7 mouse cellular contexts compared by ENCODE assay signal in the genomic region with DNA sequence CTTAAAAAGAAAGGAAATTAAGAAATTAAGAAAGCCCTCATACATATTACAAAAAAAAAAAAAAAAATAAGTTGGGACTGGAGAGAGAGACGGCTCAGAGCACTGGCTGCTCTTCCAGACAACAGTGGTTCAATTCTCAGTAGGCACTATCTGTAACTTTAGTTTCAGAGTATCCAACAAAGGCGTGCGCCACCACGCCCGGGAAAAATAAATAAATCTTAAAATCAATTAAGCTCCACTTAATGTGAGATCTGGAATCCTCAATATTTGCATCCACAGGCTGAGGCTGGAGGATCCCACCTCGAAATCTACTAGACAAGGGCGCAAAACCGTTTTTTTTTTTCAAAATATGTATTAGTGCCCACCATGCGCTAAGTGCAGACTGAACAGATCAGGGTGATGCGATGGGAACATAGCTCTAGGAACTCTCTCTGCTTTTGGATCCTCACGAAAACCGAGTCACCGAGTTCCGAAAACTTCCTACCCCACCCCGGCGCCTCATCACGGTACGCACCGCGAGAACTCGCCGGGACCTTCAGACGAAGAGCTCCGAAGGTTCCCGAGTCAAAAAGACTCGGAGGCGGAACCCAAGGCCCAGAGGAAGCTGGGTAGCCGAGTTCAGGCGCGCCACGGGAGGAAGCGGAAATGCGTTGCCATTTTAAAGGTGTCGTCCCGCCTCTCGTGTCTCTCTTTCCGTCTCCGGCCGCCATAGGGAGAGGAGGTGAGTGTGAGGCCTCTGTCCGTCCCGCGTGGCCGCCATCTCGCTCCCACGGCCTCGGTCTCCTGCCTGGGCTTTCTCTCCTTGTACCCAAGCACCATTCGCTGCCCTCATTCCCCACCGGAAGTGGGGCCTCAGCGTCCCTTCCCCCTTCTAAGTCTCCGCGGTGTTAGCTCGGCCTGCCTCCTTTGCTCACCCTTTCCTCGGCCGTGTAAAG. TPM values are rescaled to one million over a fixed set of nuclear protein-coding genes. Genes with fewer than 3 reads are reported as not detected.
DNase-seq lines count a peak whose midpoint lies in the region; ATAC-seq lines count a peak whose summit lies in the region.

Gene Rpl28 (plus strand): TSS at position 597 of the 935 bp plus-strand sequence.

- ATAC-seq in intestine, embryonic 16.5 days = peak; percentile 81
- peak; percentile 92 for ATAC-seq in midbrain, embryonic 11.5 days (ENCODE audit: low FRiP score)

- DNase-seq in adrenal gland, adult 2 months = peak; percentile 96
- DNase-seq in embryo, embryonic 11.5 days (ENCODE audit: low read depth, low spot score) = peak; percentile 96
- peak; percentile 88 to 94 for DNase-seq in gastrocnemius, postnatal 4 days (ENCODE audit: low spot score in 2 of 2)
- DNase-seq in left cerebral cortex, postnatal 36 days (ENCODE audit: low spot score in 2 of 2) = peak; percentile 95 to 96
- peak; percentile 99 for DNase-seq in midbrain, embryonic 11.5 days (ENCODE audit: low spot score, missing footprints)
- peak; percentile 98 for DNase-seq in skeletal muscle tissue, adult 2 months (ENCODE audit: low read depth, low spot score)

- H3K4me2 ChIP-seq in intestine, embryonic 16.5 days (ENCODE audit: low read depth, low read length) = peak within 1 kb of the TSS; percentile 92
- peak within 1 kb of the TSS; percentile 76 for H3K4me2 ChIP-seq in midbrain, embryonic 11.5 days

- WGBS in intestine, embryonic 16.5 days = under 1% methylated on average over 53 of the region's 54 CpGs
- 2% methylated on average over 54 of the region's 54 CpGs for WGBS in midbrain, embryonic 11.5 days

- peaks cover 28% of the 10 kb centered on the region for H3K4me1 ChIP-seq in intestine, embryonic 16.5 days (ENCODE audit: control insufficient read depth, insufficient read depth, low read length)
- peaks cover 13% of the 10 kb centered on the region for H3K4me1 ChIP-seq in midbrain, embryonic 11.5 days (ENCODE audit: control insufficient read depth, insufficient read depth, low read length)

- intact Hi-C loops in left cerebral cortex, postnatal 36 days (cut with DNase I) = loop anchor here (5.0 kb wide), 2 partner anchors 100 to 235 kb away; partner anchors contain the start of gene Brsk1

- H3K27me3 ChIP-seq in intestine, embryonic 16.5 days (replicated peaks; ENCODE audit: control insufficient read depth, insufficient read depth, low read length) = no peaks in the 10 kb centered on the region
- peaks cover 11% of the 10 kb centered on the region; the same call in 1 of the 2 replicates for H3K27me3 ChIP-seq in midbrain, embryonic 11.5 days (ENCODE audit: control insufficient read depth, insufficient read depth, low read length)

- no peaks in the 10 kb centered on the region for H3K9me3 ChIP-seq in intestine, embryonic 16.5 days (ENCODE audit: control insufficient read depth, low read length)
- no peaks in the 10 kb centered on the region for H3K9me3 ChIP-seq in midbrain, embryonic 11.5 days (ENCODE audit: control insufficient read depth, low read length)

- H3K36me3 ChIP-seq in intestine, embryonic 16.5 days (ENCODE audit: control insufficient read depth, insufficient read depth, low read length) = peaks cover 19% of the 10 kb centered on the region
- H3K36me3 ChIP-seq in midbrain, embryonic 11.5 days (ENCODE audit: control insufficient read depth, insufficient read depth, low read length) = peaks cover 13% of the 10 kb centered on the region

- H3K4me3 ChIP-seq in intestine, embryonic 16.5 days (ENCODE audit: low read length) = peak within 1 kb of the TSS; percentile 87
- peak within 1 kb of the TSS; percentile 70 for H3K4me3 ChIP-seq in midbrain, embryonic 11.5 days (ENCODE audit: low read depth, low read length)

- peak within 1 kb of the TSS; percentile 97 for H3K27ac ChIP-seq in intestine, embryonic 16.5 days (ENCODE audit: low read length)
- H3K27ac ChIP-seq in midbrain, embryonic 11.5 days (ENCODE audit: low read depth, low read length) = peak within 1 kb of the TSS; percentile 78

- H3K9ac ChIP-seq in intestine, embryonic 16.5 days (ENCODE audit: low read depth, low read length) = peak within 1 kb of the TSS; percentile 97
- H3K9ac ChIP-seq in midbrain, embryonic 11.5 days (ENCODE audit: low read length) = peak within 1 kb of the TSS; percentile 92

RNA-seq across cellular contexts. Expression of gene Rpl28, which starts in this region (rescaled TPM):
- total RNA-seq in adrenal gland, adult 2 months (2021) = 1,000 to 10,000 TPM in 1 of 2 experiments, 100 to 1,000 TPM in 1; 958 to 1,234 TPM
- 237 and 255 TPM in 2 replicates for polyA plus RNA-seq in adrenal gland, adult 2 months (2012; rRNA removed)
- total RNA-seq in gastrocnemius, postnatal 4 days (2021) = 1,000 to 10,000 TPM; 1,080 to 1,143 TPM
- polyA plus RNA-seq in intestine, embryonic 16.5 days (2015; fragmentation: Nextera tagmentation; extraction: Ambion mirVana) = 320 and 345 TPM in 2 replicates
- 100 to 1,000 TPM; 416 to 455 TPM for total RNA-seq in left cerebral cortex, postnatal 36 days (2021)
- 203 and 211 TPM in 2 replicates for polyA plus RNA-seq in midbrain, embryonic 11.5 days (2014; fragmentation: Nextera tagmentation; extraction: Ambion mirVana)

Comparison
In these comparisons a context has a peak if more than half of its experiments do, and no peak if none do; other contexts are left out.
1. Peak in every context shown above with its lines: DNase-seq, ATAC-seq, H3K4me3 ChIP-seq and H3K27ac ChIP-seq.